Mouse (Mus musculus) stomach, postnatal 0 days (tissue): Measurements from ENCODE around the gene Spaca9.

Experiments
- CTCF ChIP-seq: IDR thresholded peaks from 2 replicates; pipeline ENCODE4 v1.5.1; 2016; ENCODE audit warnings: antibody characterized with exemption, low read depth, mild to moderate bottlenecking, moderate library complexity
- EP300 ChIP-seq: optimal IDR thresholded peaks from 2 replicates; pipeline ENCODE3; 2016; ENCODE audit warnings: antibody characterized with exemption

GRCm38 (mm10) chr2:28699361-28700335, at the start of gene Spaca9, which contains the start of gene Ak8:
- TF ChIP-seq CTCF (no peak), EP300 (no peak)
